Mouse (Mus musculus) lung, postnatal 0 days (tissue): ENCODE measurements around the gene Slc24a2.

Experiments
- CTCF ChIP-seq: IDR thresholded peaks from 2 replicates; pipeline ENCODE4 v1.5.1; 2016; ENCODE audit warnings: antibody characterized with exemption, mild to moderate bottlenecking
- EP300 ChIP-seq: IDR thresholded peaks from 2 replicates; pipeline ENCODE4 v1.6.1; 2016; ENCODE audit warnings: antibody characterized with exemption, mild to moderate bottlenecking, control low read depth

DNA sequence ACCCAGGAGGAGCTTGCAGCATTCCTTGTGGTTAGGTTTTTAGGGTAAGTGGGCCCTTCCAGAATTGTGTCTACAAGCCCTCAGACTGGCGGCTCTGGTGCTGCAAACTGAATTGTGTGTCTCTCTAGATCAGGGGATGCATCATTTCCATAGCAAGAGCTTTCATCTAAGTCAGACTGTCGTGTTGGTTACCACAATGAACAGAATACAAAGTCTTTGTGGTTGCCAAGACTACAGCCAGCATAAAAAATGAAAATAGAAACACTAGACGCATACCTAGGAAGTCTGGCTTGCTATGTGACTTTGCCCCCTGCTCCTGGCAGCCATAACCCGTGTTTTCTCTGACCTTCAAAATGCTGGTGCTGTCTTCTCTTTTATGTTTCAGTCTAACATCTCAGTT is 114.6 kb downstream of the Slc24a2 start:
- TF ChIP-seq CTCF (no peak), EP300 (no peak)
